Mouse (Mus musculus): Measurements from ENCODE around the gene Gm11444.
A peak's percentile ranks its signal among the peaks of the same experiment; 100 is the strongest.

Gm11444 gene

DNA sequence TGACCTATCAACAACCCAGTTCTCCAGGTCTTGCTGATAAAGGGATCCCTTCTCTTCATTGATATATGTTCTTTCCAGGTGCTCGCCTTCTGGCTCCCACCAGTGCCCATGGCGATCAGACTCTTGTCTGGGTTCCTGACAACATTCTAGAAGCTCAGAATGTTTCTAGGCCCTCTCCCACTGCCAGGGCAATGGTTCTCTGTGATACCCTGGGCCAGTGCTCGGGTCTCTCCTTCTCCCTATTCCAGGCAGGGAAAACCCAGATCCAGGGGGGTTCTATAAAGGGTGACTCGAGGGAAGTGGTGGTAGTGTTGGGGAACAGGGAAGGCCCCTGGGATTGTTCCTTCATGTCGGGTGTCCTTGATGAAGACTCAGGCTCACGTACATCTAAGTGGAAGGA lies at the start of gene Gm11444:
TSS of gene Gm11444 (minus strand) at position 101 of the 400 bp plus-strand sequence.
- DNase-seq (ENCODE audit: low spot score), result no peak

DNA sequence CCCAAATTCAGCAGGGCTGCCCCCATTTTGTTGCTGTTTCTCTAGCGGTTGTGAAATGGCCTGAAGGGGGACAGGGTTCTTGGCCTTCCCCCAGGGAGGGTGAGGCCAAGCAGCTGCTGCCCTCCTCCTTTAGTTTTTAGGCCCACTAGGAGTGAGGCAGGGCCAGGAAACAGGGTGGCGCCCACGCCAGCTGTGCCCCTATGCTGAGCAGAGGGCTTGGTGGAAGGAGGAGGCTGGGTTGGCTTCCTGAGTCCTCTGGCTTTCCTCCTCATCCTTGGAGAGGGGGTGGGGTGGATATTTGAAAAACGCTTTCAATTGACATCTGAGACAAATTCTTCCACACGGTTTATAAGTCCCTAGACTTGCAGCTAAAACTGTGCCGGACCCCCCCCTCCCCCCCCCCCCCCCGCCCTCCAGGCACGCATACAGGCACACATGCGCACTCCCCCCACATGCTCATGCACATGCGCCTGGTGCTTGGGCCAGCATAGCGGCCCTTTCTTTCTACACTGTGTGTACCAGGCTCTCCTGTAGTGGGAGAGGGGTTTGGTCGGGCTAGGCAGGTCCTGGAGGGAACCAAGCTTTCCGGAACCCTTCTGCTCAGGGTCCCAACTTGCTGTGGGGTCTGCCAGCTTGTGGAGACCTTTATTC lies 46.3 kb upstream of the Gm11444 start:
- DNase-seq (ENCODE audit: low spot score), result no peak

GRCm38 (mm10) chr11:85894731-85895545 lies 44.8 kb upstream of the Gm11444 start:
- no peak for DNase-seq (ENCODE audit: low spot score)

DNA sequence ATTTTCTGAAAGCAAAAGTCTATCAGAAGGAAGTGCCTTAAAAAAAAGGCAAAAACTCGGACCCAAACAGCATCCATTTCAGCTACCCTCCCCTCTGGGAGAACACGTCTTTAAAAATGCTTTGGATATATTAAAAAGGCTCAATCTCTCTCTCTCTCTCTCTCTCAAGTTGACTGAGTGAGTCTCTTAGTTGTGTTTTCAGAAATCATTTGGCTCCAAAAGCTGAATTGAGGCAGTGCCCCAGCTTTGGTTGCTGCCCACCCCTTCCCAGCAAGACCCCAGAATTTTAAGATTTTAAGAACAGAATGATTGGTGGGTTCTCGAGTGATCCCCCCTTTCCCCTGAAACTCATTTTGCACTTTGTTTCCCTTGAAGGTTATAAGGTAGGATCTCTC lies 44.0 kb upstream of the Gm11444 start:
- no peak for DNase-seq (ENCODE audit: low spot score)

DNA sequence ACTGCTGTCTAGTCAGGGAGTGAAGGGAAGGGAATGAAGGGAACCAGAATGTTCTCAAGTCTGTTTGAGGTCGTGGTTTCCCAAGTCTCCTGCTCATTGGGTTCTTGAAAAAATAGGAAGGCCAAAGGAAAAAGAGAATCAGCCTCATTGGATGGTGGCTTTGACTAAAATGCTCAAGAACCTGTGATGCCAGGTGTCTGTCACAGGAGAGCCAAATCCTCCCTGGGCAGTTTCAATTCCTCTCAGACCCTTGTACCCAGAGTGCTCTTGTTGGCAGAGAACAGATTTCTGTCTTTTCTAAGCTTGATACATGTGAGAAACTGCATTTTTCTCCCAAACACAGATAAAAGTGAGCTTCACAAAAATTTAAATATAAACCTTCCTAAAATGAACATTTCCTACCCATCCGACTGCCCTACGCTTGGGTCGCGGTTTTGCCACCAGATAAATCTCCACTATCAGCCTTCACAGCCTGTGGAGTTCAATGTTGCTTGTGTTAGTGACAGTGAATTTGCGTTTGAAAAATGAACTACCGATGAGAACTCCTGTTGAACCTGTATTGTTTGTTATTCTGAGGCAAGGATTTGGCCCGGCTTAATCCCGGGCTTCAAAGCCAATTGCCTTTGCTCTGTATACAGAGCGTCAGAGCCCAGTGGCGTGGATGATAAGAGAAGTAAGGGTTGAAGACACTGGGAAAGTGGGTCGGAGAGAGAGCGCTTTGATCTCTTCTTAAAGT lies 43.4 kb upstream of the Gm11444 start:
- no peak for DNase-seq (ENCODE audit: low spot score)

DNA sequence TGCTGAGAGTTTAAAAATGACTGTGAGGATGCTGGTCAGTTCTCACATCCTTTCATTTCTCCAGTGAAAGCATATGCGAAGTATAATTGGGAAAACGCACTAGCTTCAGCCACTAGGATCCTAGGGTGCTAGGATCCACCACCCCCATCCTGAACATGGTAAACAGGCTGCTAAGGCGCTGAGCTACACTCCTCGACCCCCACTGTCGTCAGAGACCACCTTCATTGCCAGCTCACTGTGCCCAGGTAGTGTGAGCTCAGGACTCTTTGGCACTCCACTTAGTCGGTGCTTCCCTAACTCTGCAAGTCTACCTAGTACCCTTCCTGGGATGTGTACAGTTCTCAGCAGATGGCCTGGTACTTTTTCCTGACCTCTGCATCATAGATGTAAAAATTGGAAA lies 42.6 kb upstream of the Gm11444 start:
- DNase-seq (ENCODE audit: low spot score), result no peak

- no peak for DNase-seq (ENCODE audit: low spot score)
Measured at GRCm38 (mm10) chr11:85891692-85892040, 41.5 kb upstream of the Gm11444 start.

DNA sequence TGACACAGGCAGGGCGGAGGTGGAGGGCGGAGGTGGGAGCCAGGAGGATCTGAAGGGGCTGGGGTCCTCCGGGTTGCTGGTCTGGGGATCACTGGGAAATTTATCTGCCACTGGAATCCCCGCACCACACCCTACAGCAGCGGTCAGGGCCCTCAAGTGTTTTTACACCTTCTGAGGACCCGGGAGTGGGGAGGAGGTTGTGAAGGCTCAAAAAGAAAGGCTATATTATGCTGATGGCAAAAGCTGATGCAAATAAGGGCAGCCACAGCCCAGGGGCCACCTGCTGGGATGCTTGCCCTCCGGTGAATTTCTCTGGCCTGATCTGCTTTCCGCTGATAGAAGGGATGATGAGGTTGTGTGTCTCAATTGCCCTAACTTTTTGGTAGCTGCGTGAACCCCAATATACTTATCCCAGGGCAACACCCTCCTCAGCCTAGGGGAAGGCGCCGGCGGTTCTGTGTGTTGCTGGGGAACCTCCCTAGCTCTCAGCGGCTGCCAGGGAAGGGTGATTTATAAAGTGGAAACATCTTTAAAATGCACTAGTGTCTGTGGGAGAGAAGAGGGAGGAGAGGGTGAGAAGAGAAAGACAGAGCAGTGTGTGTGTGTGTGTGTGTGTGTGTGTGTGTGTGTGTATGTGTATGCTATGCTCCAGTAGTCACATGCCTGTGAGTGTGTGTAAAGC lies 41.0 kb upstream of the Gm11444 start:
- no peak for DNase-seq (ENCODE audit: low spot score)

- DNase-seq (ENCODE audit: low spot score), result no peak
Measured at GRCm38 (mm10) chr11:85890563-85890845, 40.4 kb upstream of the Gm11444 start.

GRCm38 (mm10) chr11:85889730-85890562 lies 39.8 kb upstream of the Gm11444 start:
- no peak for DNase-seq (ENCODE audit: low spot score)

- no peak for DNase-seq (ENCODE audit: low spot score)
Measured at GRCm38 (mm10) chr11:85889056-85889729, 39.1 kb upstream of the Gm11444 start.

GRCm38 (mm10) chr11:85888451-85888961 lies 38.4 kb upstream of the Gm11444 start:
- no peak for DNase-seq (ENCODE audit: low spot score)

DNA sequence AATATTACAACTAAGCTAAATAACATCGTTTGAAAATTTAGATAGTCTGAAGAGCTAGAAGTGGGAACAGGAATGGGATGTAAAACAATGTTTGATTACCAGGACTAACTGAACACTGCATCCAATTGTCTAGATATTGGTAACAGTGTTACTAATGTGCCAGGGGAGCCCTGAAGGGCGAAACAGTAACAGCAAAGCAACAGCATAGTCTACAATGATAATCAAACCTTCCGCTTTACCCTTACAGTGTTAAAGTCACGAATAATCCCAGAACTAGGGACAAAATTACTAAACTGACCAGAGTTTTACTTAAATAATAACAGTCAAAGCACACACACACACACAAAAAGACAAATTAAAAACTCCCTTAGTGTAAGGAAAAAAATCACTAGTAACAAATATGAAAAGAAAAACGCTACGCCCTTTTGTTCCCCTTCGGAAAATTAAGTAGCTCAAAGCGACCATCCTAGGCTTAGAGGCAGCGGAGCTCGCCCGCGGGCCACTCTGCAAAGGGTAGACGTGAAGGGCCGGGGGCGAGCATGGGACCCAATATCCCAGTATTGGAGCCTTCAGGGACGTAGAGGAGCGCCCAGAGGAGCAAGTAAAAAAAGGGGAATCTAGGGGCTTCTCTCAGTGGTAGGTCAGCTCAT lies 37.8 kb upstream of the Gm11444 start:
- DNase-seq (ENCODE audit: low spot score), result no peak

DNA sequence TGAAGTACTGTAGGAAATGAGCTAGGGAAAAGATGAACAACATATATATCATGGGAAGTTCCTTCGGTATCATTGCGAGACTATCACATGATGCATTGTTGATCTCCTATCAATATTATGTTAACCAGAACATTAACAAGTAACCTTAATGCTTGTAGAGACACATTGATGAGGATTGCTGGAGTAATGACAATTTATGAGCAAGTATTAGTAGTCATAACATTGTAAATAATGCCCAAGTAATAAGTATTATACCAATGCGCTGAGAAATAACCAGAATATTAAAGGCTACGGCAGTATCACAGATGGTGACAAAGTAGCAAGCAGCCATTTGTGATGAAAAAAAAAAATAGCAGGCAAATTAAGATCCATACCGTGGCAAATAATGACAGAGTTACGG lies 37.1 kb upstream of the Gm11444 start:
- DNase-seq (ENCODE audit: low spot score), result no peak

DNA sequence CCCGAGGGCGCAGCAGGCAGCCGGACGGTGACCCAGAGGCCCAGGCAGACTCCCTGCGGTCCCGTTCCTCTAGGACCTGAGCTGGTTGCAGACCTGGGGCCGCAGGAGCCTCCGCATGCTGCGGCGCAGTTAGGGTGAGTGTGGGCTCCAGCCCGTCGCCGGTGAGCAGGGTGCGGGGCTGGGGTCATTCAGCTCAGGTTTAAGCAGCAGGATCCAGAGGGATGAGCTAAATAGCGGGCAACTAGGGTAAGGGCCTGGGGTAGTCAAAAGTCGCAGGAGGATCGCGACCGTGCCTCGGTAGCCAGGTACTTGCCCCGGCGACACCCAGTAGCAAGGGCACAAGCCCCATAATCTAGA lies 36.3 kb upstream of the Gm11444 start:
- DNase-seq (ENCODE audit: low spot score), result peak; percentile 43

- DNase-seq (ENCODE audit: low spot score), result peak; percentile 47
Measured at GRCm38 (mm10) chr11:85885665-85886428, 35.7 kb upstream of the Gm11444 start, which contains the start of gene Tbx4. TSS of gene Tbx4 (plus strand) at chr11:85886422.

- DNase-seq (ENCODE audit: low spot score), result no peak
Measured at GRCm38 (mm10) chr11:85884498-85884897, 34.4 kb upstream of the Gm11444 start.

- DNase-seq (ENCODE audit: low spot score), result peak; percentile 44
Measured at GRCm38 (mm10) chr11:85876059-85876788, 26.1 kb upstream of the Gm11444 start.

DNA sequence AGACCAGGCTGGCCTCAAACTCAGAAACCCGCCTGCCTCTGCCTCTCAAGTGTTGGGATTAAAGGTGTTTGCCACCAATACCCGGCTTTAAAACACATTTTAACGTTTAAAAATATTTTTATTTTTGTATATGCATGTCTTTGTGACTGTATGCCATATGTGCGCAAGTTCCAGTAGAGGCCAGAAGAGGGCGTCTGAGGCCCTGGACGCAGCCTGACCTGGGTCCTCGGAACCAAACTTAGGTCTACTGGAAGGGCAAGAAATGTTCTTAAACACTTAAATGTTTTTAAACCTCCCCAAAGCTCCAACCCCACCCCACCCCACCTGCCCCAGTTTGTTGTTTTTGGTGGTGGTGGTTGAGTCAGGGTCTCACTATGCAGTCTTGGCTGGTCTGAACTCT lies 14.2 kb upstream of the Gm11444 start:
- DNase-seq (ENCODE audit: low spot score), result no peak
